Mouse (Mus musculus) monocyte, adult 59 days (primary cell): Measurements from ENCODE around the gene Ntm. TPM values are rescaled to one million over a fixed set of nuclear protein-coding genes. Genes with fewer than 3 reads are reported as not detected.

Source experiments
- total RNA-seq, 2 experiments: library from RNA; stranded (reverse); gene quantifications; one replicate each; pipeline ENCODE4 v1.2.4; 2023

Gene Ntm
- total RNA-seq, result not detected

GRCm38 (mm10) chr9:29962978-29963377 is at the start of gene Ntm:
Gene Ntm (minus strand): TSS chr9:29963141.

